Mouse (Mus musculus) heart, embryonic 14.5 days (tissue): ENCODE data around the gene Gm3448. TPM values are rescaled to one million over a fixed set of nuclear protein-coding genes. Genes with fewer than 3 reads are reported as not detected.

Experiments
- ATAC-seq: fragments of 200-750 bp; cut with Nextera tagmentation; 2 replicates; pipeline ENCODE4 v1.8.0; 2017; ENCODE audit warnings: low read depth, moderate TSS enrichment; ENCODE audit not compliant: insufficient number of reproducible peaks, insufficient read depth, low FRiP score
- H3K27ac ChIP-seq, 2 experiments: fragments of 200-500 bp in 1 of 2; fragments of 300-500 bp in 1 of 2; sonication (generic) in 1 of 2; replicated peaks in 1 of 2; 2 replicates each; pipeline ENCODE4 v1.5.1; 2012 to 2014; ENCODE audit warnings: low read depth in 2 of 2, low read length in 2 of 2, control low read depth in 1 of 2, mild to moderate bottlenecking in 1 of 2, mixed read lengths in 1 of 2; ENCODE audit not compliant: control insufficient read depth in 1 of 2, insufficient read depth in 1 of 2
- H3K27me3 ChIP-seq: fragments of 300-500 bp; sonication (generic); 2 replicates; pipeline ENCODE4 v1.6.1; 2014; ENCODE audit warnings: mild to moderate bottlenecking, low read length, control low read depth; ENCODE audit not compliant: control insufficient read depth, insufficient read depth
- H3K36me3 ChIP-seq: fragments of 300-500 bp; sonication (generic); 2 replicates; pipeline ENCODE4 v1.6.1; 2014; ENCODE audit warnings: mild to moderate bottlenecking, control low read depth, low read length, mixed read lengths; ENCODE audit not compliant: control insufficient read depth, insufficient read depth
- H3K4me1 ChIP-seq, 2 experiments: fragments of 200-500 bp in 1 of 2; fragments of 300-500 bp in 1 of 2; sonication (generic) in 1 of 2; 2 replicates each; pipeline ENCODE4 v1.6.1; 2012 to 2014; ENCODE audit warnings: low read length in 2 of 2, control low read depth in 1 of 2, mixed read lengths in 1 of 2; ENCODE audit not compliant: control insufficient read depth in 2 of 2, insufficient read depth in 2 of 2
- H3K4me2 ChIP-seq: fragments of 300-500 bp; sonication (generic); 2 replicates; pipeline ENCODE4 v1.6.1; 2014; ENCODE audit warnings: mild to moderate bottlenecking, low read length
- H3K4me3 ChIP-seq, 2 experiments: fragments of 200-500 bp in 1 of 2; fragments of 300-500 bp in 1 of 2; sonication (generic) in 1 of 2; 2 replicates each; pipeline ENCODE4 v1.5.1; 2012 to 2014; ENCODE audit warnings: low read length in 2 of 2, mild to moderate bottlenecking in 2 of 2, control low read depth in 1 of 2, low read depth in 1 of 2, moderate library complexity in 1 of 2; ENCODE audit not compliant: control insufficient read depth in 1 of 2, insufficient read depth in 1 of 2
- H3K9ac ChIP-seq: fragments of 300-500 bp; sonication (generic); 2 replicates; pipeline ENCODE4 v1.6.1; 2014; ENCODE audit warnings: mild to moderate bottlenecking, low read length
- H3K9me3 ChIP-seq: fragments of 300-500 bp; sonication (generic); 2 replicates; pipeline ENCODE4 v1.6.1; 2016; ENCODE audit warnings: low read length, control low read depth; ENCODE audit not compliant: control insufficient read depth
- WGBS: fragments of 180-500 bp; shearing (Covaris S2); extraction: QIAGEN DNeasy Blood & Tissue Kit; methylation state at CpG from one replicate; pipeline ENCODE4 v1.1.7; 2014; 5-methylcytosine and 5-hydroxymethylcytosine counted together
- polyA plus RNA-seq: library from polyadenylated mRNA; unstranded; fragments of >200 nt; fragmentation: Nextera tagmentation; extraction: Ambion mirVana; gene quantifications from 2 replicates; pipeline ENCODE4 v1.2.1, GENCODE M21; 2014

Gm3448 gene
- polyA plus RNA-seq, 1 experiment from 2014 or later, result 2.5 TPM

DNA sequence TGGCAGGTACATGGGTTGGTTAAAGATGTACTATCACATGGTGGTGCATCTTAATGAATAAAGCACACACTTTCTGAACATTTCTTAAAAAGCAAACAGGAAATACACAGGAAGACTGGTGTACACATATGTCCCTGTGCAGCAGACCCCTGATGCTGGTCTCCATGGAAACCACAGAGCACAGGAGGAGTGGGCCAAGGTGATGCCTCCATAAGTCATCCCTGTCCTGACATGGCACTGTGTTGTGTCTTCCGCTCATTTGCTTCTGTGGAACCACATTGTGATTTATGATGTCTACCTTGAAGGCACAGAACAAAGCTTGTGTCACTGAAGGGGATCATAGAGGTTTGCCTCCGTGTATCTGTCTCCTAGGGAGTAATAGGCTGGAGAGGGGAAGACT, 30.9 kb upstream of the Gm3448 start:
- ATAC-seq, result no peak
- no peaks in the 10 kb centered on the region for H3K27me3 ChIP-seq
- H3K36me3 ChIP-seq, result no peaks in the 10 kb centered on the region
- no peak overlapping the region for H3K4me3 ChIP-seq
- H3K27ac ChIP-seq, result no peak overlapping the region
- H3K4me1 ChIP-seq, result peaks cover 5 to 10% of the 10 kb centered on the region in 2 experiments
- 92% methylated on average over 2 of the region's 2 CpGs for WGBS
- no peak overlapping the region for H3K4me2 ChIP-seq
- H3K9me3 ChIP-seq, result no peaks in the 10 kb centered on the region
- no peak overlapping the region for H3K9ac ChIP-seq

DNA sequence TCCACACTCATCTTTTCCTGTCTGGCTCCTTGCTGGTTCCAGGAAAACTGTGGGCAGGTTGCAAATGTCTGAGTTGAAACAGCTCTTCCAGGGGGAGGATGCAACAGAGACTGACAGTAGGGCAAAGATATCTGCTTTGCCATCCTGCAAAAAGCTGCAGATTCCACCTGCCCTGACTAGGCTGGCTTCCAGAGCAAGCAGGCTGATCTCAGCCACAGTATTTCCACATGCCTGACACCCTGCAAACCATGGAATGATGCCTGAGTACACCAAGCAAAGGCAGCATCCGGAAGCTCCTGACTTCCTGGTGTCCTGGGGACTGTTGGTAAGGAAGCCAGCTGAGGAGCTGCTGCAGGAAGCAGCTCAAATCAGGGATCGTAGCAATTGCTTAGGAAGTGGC, 27.8 kb upstream of the Gm3448 start:
- no peaks in the 10 kb centered on the region for H3K36me3 ChIP-seq
- no peak for ATAC-seq
- no peak overlapping the region for H3K4me2 ChIP-seq
- 0 out of 2 replicates have a peak, but pooled peaks cover 4% of the 10 kb centered on the region for H3K27me3 ChIP-seq
- H3K9ac ChIP-seq, result no peak overlapping the region
- H3K4me1 ChIP-seq, result peaks cover 13 to 22% of the 10 kb centered on the region in 2 experiments
- no peak overlapping the region for H3K4me3 ChIP-seq
- no peaks in the 10 kb centered on the region for H3K9me3 ChIP-seq
- 52% methylated on average over 2 of the region's 2 CpGs for WGBS
- no peak overlapping the region; a peak in 2 of 4 replicates for H3K27ac ChIP-seq

DNA sequence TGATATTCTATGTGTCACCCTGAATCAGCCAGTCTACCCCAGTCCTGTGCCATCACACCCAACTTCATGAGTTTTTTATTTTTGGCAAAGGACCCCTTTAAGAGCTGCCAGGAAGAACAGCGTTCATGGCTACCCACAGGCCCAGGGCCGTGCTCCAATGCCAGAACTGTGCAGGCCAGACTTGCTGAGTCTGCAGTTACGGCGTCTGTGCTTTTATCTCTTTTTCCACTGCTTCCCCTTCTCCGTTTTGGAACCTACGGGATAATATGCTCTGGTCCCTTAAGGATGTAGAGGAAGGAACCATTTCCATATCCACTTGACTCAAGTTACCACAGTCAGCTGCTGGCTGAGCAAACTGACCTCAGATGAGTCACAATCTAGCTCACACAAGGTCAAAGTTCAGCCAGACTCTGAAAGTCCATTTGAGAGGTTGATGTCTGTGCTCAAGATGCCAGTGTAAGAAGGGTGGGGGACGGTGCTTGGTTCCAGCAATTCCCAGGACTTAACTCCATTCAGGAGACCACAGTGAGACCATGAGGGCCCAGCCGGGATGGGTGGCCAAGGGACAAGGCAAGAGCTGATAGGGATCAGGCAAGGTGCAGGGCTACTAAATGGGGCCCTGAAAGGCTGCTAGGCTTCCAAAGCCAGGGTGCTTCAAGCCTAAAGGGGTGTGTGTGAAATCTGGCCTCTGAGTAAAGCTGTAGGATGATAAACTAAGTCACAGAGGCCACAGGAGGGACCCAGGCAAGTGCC, 26.9 kb upstream of the Gm3448 start:
- Histone ChIP-seq H3K36me3 (peaks cover 7% of the 10 kb centered on the region), H3K9ac (no peak overlapping the region), H3K9me3 (no peaks in the 10 kb centered on the region), H3K4me1 (peaks cover 13 to 22% of the 10 kb centered on the region in 2 experiments), H3K4me2 (no peak overlapping the region), H3K27ac (peak overlapping the region in 1 of 2 experiments; percentile 41; a peak in 1 of 4 replicates), H3K27me3 (peaks cover 13% of the 10 kb centered on the region), H3K4me3 (no peak overlapping the region)
- 49% methylated on average over 8 of the region's 8 CpGs for WGBS
- ATAC-seq, result no peak; the same call in none of the 2 replicates

DNA sequence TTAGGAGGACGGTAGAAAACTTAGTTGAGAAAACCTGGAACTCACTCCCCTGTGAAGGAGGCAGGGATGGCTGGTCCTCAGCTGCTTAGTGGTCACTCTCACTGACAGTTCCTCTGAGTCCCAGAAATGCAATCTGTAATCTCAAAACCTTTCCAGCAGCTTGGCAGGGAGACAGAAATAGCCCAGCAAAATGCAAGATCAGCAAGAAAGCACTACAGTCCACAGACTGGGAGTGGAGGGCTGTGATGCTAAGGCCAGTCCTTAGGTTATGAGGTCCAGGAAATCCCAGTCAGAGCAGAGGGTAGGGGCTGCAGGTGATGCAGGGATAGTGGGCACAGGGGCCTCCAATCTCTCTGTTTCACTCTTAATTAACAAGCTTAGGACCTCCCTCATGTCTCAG, 25.6 kb upstream of the Gm3448 start:
- Histone ChIP-seq H3K9me3 (no peaks in the 10 kb centered on the region), H3K36me3 (peaks cover 12% of the 10 kb centered on the region), H3K4me2 (no peak overlapping the region), H3K4me3 (no peak overlapping the region), H3K4me1 (peaks cover 13 to 22% of the 10 kb centered on the region in 2 experiments), H3K27me3 (peaks cover 25% of the 10 kb centered on the region), H3K27ac (no peak overlapping the region), H3K9ac (no peak overlapping the region)
- ATAC-seq, result no peak
- WGBS, result 51% methylated on average over 1 of the region's 1 CpGs

- peaks cover 17% of the 10 kb centered on the region for H3K36me3 ChIP-seq
- WGBS, result 54% methylated on average over 6 of the region's 6 CpGs
- H3K9ac ChIP-seq, result no peak overlapping the region
- no peak for ATAC-seq
- peaks cover 30% of the 10 kb centered on the region for H3K27me3 ChIP-seq
- no peak overlapping the region for H3K27ac ChIP-seq
- H3K4me3 ChIP-seq, result no peak overlapping the region
- no peaks in the 10 kb centered on the region for H3K9me3 ChIP-seq
- peak overlapping the region; percentile 21; the same call in 1 of the 2 replicates for H3K4me2 ChIP-seq
- peaks cover 13 to 22% of the 10 kb centered on the region in 2 experiments for H3K4me1 ChIP-seq
Measured at GRCm38 (mm10) chr17:15066066-15066465, 24.7 kb upstream of the Gm3448 start.

DNA sequence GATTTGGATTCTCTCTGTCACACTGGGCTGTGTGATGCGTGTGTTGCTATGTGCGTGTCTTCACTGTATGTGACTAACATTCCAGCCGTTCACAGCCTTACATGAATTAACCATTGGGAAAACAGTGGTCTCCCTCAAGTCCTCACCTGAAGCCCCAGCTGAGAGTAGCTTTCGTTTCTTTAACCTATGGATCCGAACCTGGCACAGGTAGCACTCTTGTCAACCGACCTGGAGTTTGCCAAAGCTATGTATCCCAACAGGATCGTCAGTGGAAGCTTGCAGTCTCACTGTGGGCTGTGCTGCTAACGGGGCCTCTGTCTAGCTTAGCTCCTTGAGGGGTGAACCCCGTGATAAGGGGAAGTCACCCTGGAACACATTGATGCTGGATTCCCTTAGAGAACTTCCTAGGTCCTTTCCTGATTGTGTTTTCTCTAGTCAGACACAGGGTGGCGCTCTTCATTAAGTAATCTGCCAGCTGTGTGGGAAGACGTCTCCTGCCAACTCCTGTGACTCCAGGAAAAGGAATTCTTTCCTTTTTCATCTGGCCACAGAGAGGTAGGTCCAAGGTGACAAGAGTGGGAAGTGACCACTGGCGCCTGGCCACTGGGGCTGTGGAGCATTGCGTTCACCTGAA, 24.2 kb upstream of the Gm3448 start:
- no peak overlapping the region for H3K27ac ChIP-seq
- H3K4me2 ChIP-seq, result peak overlapping the region; percentile 21; the same call in 1 of the 2 replicates
- no peaks in the 10 kb centered on the region for H3K9me3 ChIP-seq
- 39% methylated on average over 13 of the region's 13 CpGs for WGBS
- no peak for ATAC-seq
- H3K36me3 ChIP-seq, result peaks cover 17% of the 10 kb centered on the region
- peaks cover 30% of the 10 kb centered on the region for H3K27me3 ChIP-seq
- no peak overlapping the region for H3K9ac ChIP-seq
- peaks cover 13 to 22% of the 10 kb centered on the region in 2 experiments for H3K4me1 ChIP-seq
- H3K4me3 ChIP-seq, result no peak overlapping the region

GRCm38 (mm10) chr17:15060356-15060755, 19.0 kb upstream of the Gm3448 start:
- no peak overlapping the region for H3K9ac ChIP-seq
- H3K27me3 ChIP-seq, result peaks cover 36% of the 10 kb centered on the region
- no peak overlapping the region for H3K27ac ChIP-seq
- no peak overlapping the region for H3K4me2 ChIP-seq
- H3K9me3 ChIP-seq, result no peaks in the 10 kb centered on the region
- ATAC-seq, result no peak
- H3K36me3 ChIP-seq, result peaks cover 37% of the 10 kb centered on the region
- peaks cover 18 to 26% of the 10 kb centered on the region in 2 experiments for H3K4me1 ChIP-seq
- H3K4me3 ChIP-seq, result no peak overlapping the region
- WGBS, result 92% methylated on average over 6 of the region's 6 CpGs
